34 mouse cellular contexts compared by ENCODE assay signal in genomic region chr7:38064431-38064830, GRCm38 (mm10). TPM values are rescaled to one million over a fixed set of nuclear protein-coding genes. Genes with fewer than 3 reads are reported as not detected.
DNase-seq lines count a peak whose midpoint lies in the region; ATAC-seq and TF ChIP-seq lines count a peak whose summit lies in the region.
"Had no signal": no experiment of that assay in that cellular context is flagged by ENCODE, and none has a peak within 500 bp of the region (broad histone marks: within the 10 kb centered on the region; RNA-seq: fewer than 3 reads in every experiment).

No protein-coding gene starts in this region.

- peaks cover 0 to 4% of the 10 kb centered on the region in 2 experiments; a peak in 3 of 4 replicates for H3K4me1 ChIP-seq in MEL (ENCODE audit: control insufficient read depth in 1 of 2, insufficient read depth in 2 of 2, low read length in 2 of 2)
- H3K4me1 ChIP-seq in intestine, embryonic 16.5 days (ENCODE audit: control insufficient read depth, insufficient read depth, low read length): 0 out of 2 replicates have a peak, but pooled peaks cover 4% of the 10 kb centered on the region
- peaks cover 2% of the 10 kb centered on the region; the same call in 1 of the 2 replicates for H3K4me1 ChIP-seq in hindbrain, embryonic 12.5 days

- no peak for TF ChIP-seq RAD21 in MEL (IDR thresholded peaks at IDR 0.05; ENCODE audit: low read depth, low read length)

- no peaks in the 10 kb centered on the region for H3K9me3 ChIP-seq in MEL (replicated peaks; ENCODE audit: insufficient read depth, low read length)
- no peaks in the 10 kb centered on the region for H3K9me3 ChIP-seq in intestine, embryonic 16.5 days (ENCODE audit: control insufficient read depth, low read length)
- no peaks in the 10 kb centered on the region for H3K9me3 ChIP-seq in hindbrain, embryonic 12.5 days (replicated peaks)
- H3K9me3 ChIP-seq: embryonic facial prominence, embryonic 12.5 days; heart, embryonic 12.5 days; hindbrain, embryonic 15.5 days; kidney, embryonic 15.5 days; limb, embryonic 13.5 days; lung, embryonic 15.5 days; midbrain, embryonic 10.5 days; midbrain, embryonic 15.5 days; neural tube, embryonic 15.5 days had no signal

- H3K4me2 ChIP-seq in intestine, embryonic 16.5 days (ENCODE audit: low read depth, low read length): no peak overlapping the region
- no peak overlapping the region for H3K4me2 ChIP-seq in hindbrain, embryonic 12.5 days (replicated peaks)
- H3K4me2 ChIP-seq: embryonic facial prominence, embryonic 12.5 days; heart, embryonic 12.5 days; hindbrain, embryonic 15.5 days; kidney, embryonic 15.5 days; limb, embryonic 13.5 days; lung, embryonic 15.5 days; midbrain, embryonic 15.5 days; neural tube, embryonic 15.5 days had no signal

- peaks cover 3% of the 10 kb centered on the region; the same call in 1 of the 2 replicates for H3K79me2 ChIP-seq in MEL (ENCODE audit: control insufficient read depth, insufficient read depth, low read length, poor library complexity)

- H3K36me3 ChIP-seq in MEL (ENCODE audit: control insufficient read depth in 1 of 2, insufficient read depth in 2 of 2, low read length in 2 of 2): no peaks in the 10 kb centered on the region
- H3K36me3 ChIP-seq in intestine, embryonic 16.5 days (ENCODE audit: control insufficient read depth, insufficient read depth, low read length): no peaks in the 10 kb centered on the region
- H3K36me3 ChIP-seq in hindbrain, embryonic 12.5 days: no peaks in the 10 kb centered on the region
- H3K36me3 ChIP-seq: embryonic facial prominence, embryonic 12.5 days; heart, embryonic 12.5 days; hindbrain, embryonic 15.5 days; kidney, embryonic 15.5 days; limb, embryonic 13.5 days; lung, embryonic 15.5 days; midbrain, embryonic 10.5 days; midbrain, embryonic 15.5 days; neural tube, embryonic 15.5 days had no signal

- no peak for TF ChIP-seq CTCF in MEL (IDR thresholded peaks at IDR 0.05 in 2 of 3, conservative IDR thresholded peaks at IDR 0.05 in 1 of 3; ENCODE audit: control insufficient read depth in 1 of 3, insufficient read depth in 1 of 3, low read depth in 2 of 3, low read length in 3 of 3, poor library complexity in 1 of 3, severe bottlenecking in 1 of 3)

- TF ChIP-seq POLR2A in MEL (IDR thresholded peaks at IDR 0.05; ENCODE audit: control insufficient read depth in 1 of 2, insufficient read depth in 1 of 2, low read depth in 1 of 2, low read length in 2 of 2, poor library complexity in 1 of 2): peak in 1 of 2 experiments; percentile 41; a peak in 1 of 4 replicates

- no peak overlapping the region for H3K9ac ChIP-seq in MEL (ENCODE audit: control insufficient read depth, low read depth, low read length, poor library complexity, severe bottlenecking)
- no peak overlapping the region for H3K9ac ChIP-seq in intestine, embryonic 16.5 days (ENCODE audit: low read depth, low read length)
- H3K9ac ChIP-seq in hindbrain, embryonic 12.5 days: no peak overlapping the region
- H3K9ac ChIP-seq: embryonic facial prominence, embryonic 12.5 days; heart, embryonic 12.5 days; hindbrain, embryonic 15.5 days; kidney, embryonic 15.5 days; limb, embryonic 13.5 days; liver, embryonic 14.5 days; lung, embryonic 15.5 days; midbrain, embryonic 15.5 days; neural tube, embryonic 15.5 days had no signal

- peak; percentile 27 for ATAC-seq in common myeloid progenitor, adult 5-6 weeks (replicated peaks; ENCODE audit: low read depth, poor library complexity, severe bottlenecking)
- no peak for ATAC-seq in intestine, embryonic 16.5 days
- ATAC-seq in hindbrain, embryonic 12.5 days (ENCODE audit: low FRiP score): no peak
- ATAC-seq: forebrain, embryonic 14.5 days; inflammation-experienced regulatory T-cells, adult 6 months; midbrain, embryonic 15.5 days had no signal

- peak overlapping the region in 1 of 2 experiments; percentile 28; a peak in 1 of 4 replicates for H3K4me3 ChIP-seq in MEL (ENCODE audit: control insufficient read depth in 1 of 2, insufficient read depth in 1 of 2, low read depth in 2 of 2, low read length in 2 of 2)
- no peak overlapping the region for H3K4me3 ChIP-seq in intestine, embryonic 16.5 days (ENCODE audit: low read length)
- H3K4me3 ChIP-seq in hindbrain, embryonic 12.5 days: no peak overlapping the region
- H3K4me3 ChIP-seq: embryonic facial prominence, embryonic 12.5 days; heart, embryonic 12.5 days; hindbrain, embryonic 15.5 days; kidney, embryonic 15.5 days; left cerebral cortex, adult 2 months; limb, embryonic 13.5 days; lung, embryonic 15.5 days; midbrain, embryonic 10.5 days; midbrain, embryonic 15.5 days; neural tube, embryonic 15.5 days had no signal

- 37% methylated on average over 4 of the region's 4 CpGs for WGBS in intestine, embryonic 16.5 days
- 56% methylated on average over 4 of the region's 4 CpGs for WGBS in hindbrain, embryonic 12.5 days

- DNase-seq in retina, postnatal 1 day: peak; percentile 32
- no peak for DNase-seq in retina, embryonic 14.5 days (ENCODE audit: low spot score)
- DNase-seq in MEL (ENCODE audit: low read depth, low spot score): peak; percentile 64
- DNase-seq in adrenal gland, adult 8-10 months: no peak
- DNase-seq: adrenal gland, postnatal 25 days; cerebellum, adult 8-10 months; cerebellum, postnatal 25 days; gastrocnemius, postnatal 25 days; heart, adult 18-20 months; heart, postnatal 4 days; kidney, adult 18-20 months; kidney, postnatal 25 days; right cerebral cortex, adult 18-20 months; right cerebral cortex, postnatal 4 days; thymus, adult 18-20 months; thymus, postnatal 25 days had no signal

- no peaks in the 10 kb centered on the region for H3K27me3 ChIP-seq in MEL (ENCODE audit: control insufficient read depth in 1 of 2, insufficient read depth in 2 of 2, low read length in 2 of 2)
- no peaks in the 10 kb centered on the region for H3K27me3 ChIP-seq in intestine, embryonic 16.5 days (replicated peaks; ENCODE audit: control insufficient read depth, insufficient read depth, low read length)
- no peaks in the 10 kb centered on the region for H3K27me3 ChIP-seq in hindbrain, embryonic 12.5 days
- H3K27me3 ChIP-seq: embryonic facial prominence, embryonic 12.5 days; heart, embryonic 12.5 days; hindbrain, embryonic 15.5 days; kidney, embryonic 15.5 days; lung, embryonic 15.5 days; midbrain, embryonic 15.5 days; neural tube, embryonic 15.5 days had no signal

- TF ChIP-seq EP300 in MEL (IDR thresholded peaks at IDR 0.05; ENCODE audit: low read depth in 1 of 2, low read length in 2 of 2): no peak

- no peak overlapping the region for H3K27ac ChIP-seq in MEL (ENCODE audit: control insufficient read depth, low read depth, low read length)
- H3K27ac ChIP-seq in intestine, embryonic 16.5 days (ENCODE audit: low read length): no peak overlapping the region
- no peak overlapping the region for H3K27ac ChIP-seq in hindbrain, embryonic 12.5 days
- H3K27ac ChIP-seq: embryonic facial prominence, embryonic 12.5 days; hindbrain, embryonic 15.5 days; kidney, embryonic 15.5 days; left cerebral cortex, adult 2 months; limb, embryonic 13.5 days; liver, embryonic 14.5 days; lung, embryonic 15.5 days; macrophage; midbrain, embryonic 10.5 days; midbrain, embryonic 15.5 days; neural tube, embryonic 15.5 days; stomach, postnatal 0 days had no signal

TF ChIP-seq in MEL, 35 proteins besides CTCF, POLR2A, EP300 and RAD21:
- TF ChIP-seq HCFC1 (IDR thresholded peaks at IDR 0.05; ENCODE audit: low read depth, low read length) (no peak), ELF1 (IDR thresholded peaks at IDR 0.05; ENCODE audit: low read depth, low read length) (no peak), NELFE (IDR thresholded peaks at IDR 0.05; ENCODE audit: low read depth, low read length) (0 out of 2 replicates have a peak, but pooled peaks have one; percentile 18), TAL1 (IDR thresholded peaks at IDR 0.05; ENCODE audit: low read length) (no peak), MXI1 (IDR thresholded peaks at IDR 0.05; ENCODE audit: low read depth, low read length) (no peak)

RNA-seq across cellular contexts. Expression of gene Uri1, which starts 41.1 kb away (rescaled TPM):
- 28.4 and 29.2 TPM in 2 replicates for total RNA-seq in MEL (2012; rRNA removed)
- 10 to 100 TPM in 1 of 2 experiments, not detected in 1; 36.0 TPM for polyA plus RNA-seq in MEL (2012; ENCODE audit: insufficient read depth in 1 of 2, insufficient read length in 2 of 2, low read depth in 1 of 2, low replicate concordance in 2 of 2, missing spikeins in 1 of 2)
- 70.1 and 89.7 TPM in 2 replicates for total RNA-seq in common myeloid progenitor, adult 5-6 weeks (2017)
- 10 to 100 TPM; 45.6 to 62.5 (median 52.0) TPM for total RNA-seq in adrenal gland, adult 8-10 months (2022)
- 29.6 TPM in 2 replicates for polyA plus RNA-seq in intestine, embryonic 16.5 days (2015; fragmentation: Nextera tagmentation; extraction: Ambion mirVana)
- polyA plus RNA-seq in hindbrain, embryonic 12.5 days (2016; fragmentation: Nextera tagmentation; extraction: Ambion mirVana): 43.6 and 46.8 TPM in 2 replicates

RNA-seq across cellular contexts. Expression of gene Ccne1, which starts 42.9 kb away (rescaled TPM):
- 48.5 and 53.1 TPM in 2 replicates for total RNA-seq in MEL (2012; rRNA removed)
- polyA plus RNA-seq in MEL (2012; ENCODE audit: insufficient read depth in 1 of 2, insufficient read length in 2 of 2, low read depth in 1 of 2, low replicate concordance in 2 of 2, missing spikeins in 1 of 2): 100 to 1,000 TPM in 1 of 2 experiments, 10 to 100 TPM in 1; 78.0 to 321 TPM
- 36.2 and 40.1 TPM in 2 replicates for total RNA-seq in common myeloid progenitor, adult 5-6 weeks (2017)
- total RNA-seq in adrenal gland, adult 8-10 months (2022): 1 to 10 TPM; 3.5 to 6.9 (median 4.1) TPM
- 45.8 and 55.9 TPM in 2 replicates for polyA plus RNA-seq in intestine, embryonic 16.5 days (2015; fragmentation: Nextera tagmentation; extraction: Ambion mirVana)
- polyA plus RNA-seq in hindbrain, embryonic 12.5 days (2016; fragmentation: Nextera tagmentation; extraction: Ambion mirVana): 36.1 and 36.7 TPM in 2 replicates

Comparison
In these comparisons a context has a peak if more than half of its experiments do, and no peak if none do; other contexts are left out.
1. DNase-seq: peak in retina, postnatal 1 day (single experiment) and MEL (single experiment); none in retina, embryonic 14.5 days (single experiment) and adrenal gland, adult 8-10 months (single experiment).